Comparison of ENCODE assay signal across 8 mouse cellular contexts in genomic region chr10:103235707-103236459, GRCm38 (mm10). TPM values are rescaled to one million over a fixed set of nuclear protein-coding genes. Genes with fewer than 3 reads are reported as not detected.
DNase-seq lines count a peak whose midpoint lies in the region; ATAC-seq and TF ChIP-seq lines count a peak whose summit lies in the region.

TSS of gene Lrriq1 (minus strand) at chr10:103236322.

- peak; percentile 100 for ATAC-seq in midbrain, embryonic 11.5 days (ENCODE audit: low FRiP score)
- ATAC-seq in stomach, embryonic 14.5 days (ENCODE audit: insufficient number of reproducible peaks, insufficient read depth, low FRiP score, low read depth) = peak; percentile 93

- no peaks in the 10 kb centered on the region for H3K36me3 ChIP-seq in kidney, adult 2 months (ENCODE audit: control insufficient read depth, insufficient read depth, low read length)
- H3K36me3 ChIP-seq in midbrain, embryonic 11.5 days (ENCODE audit: control insufficient read depth, insufficient read depth, low read length) = no peaks in the 10 kb centered on the region
- no peaks in the 10 kb centered on the region for H3K36me3 ChIP-seq in stomach, embryonic 14.5 days (ENCODE audit: control insufficient read depth, insufficient read depth, low read length)

- H3K9me3 ChIP-seq in midbrain, embryonic 11.5 days (ENCODE audit: control insufficient read depth, low read length) = no peaks in the 10 kb centered on the region
- no peaks in the 10 kb centered on the region for H3K9me3 ChIP-seq in stomach, embryonic 14.5 days (ENCODE audit: control insufficient read depth, low read depth, low read length)

- no peak for TF ChIP-seq POLR2A in kidney, adult 2 months (IDR thresholded peaks at IDR 0.05; ENCODE audit: low read depth, low read length)

- DNase-seq in adrenal gland, adult (ENCODE audit: inconsistent age in 2 of 2, low spot score in 1 of 2) = peak; percentile 61 to 83
- DNase-seq in cerebellum, adult 9-11 months = peak; percentile 58
- DNase-seq in frontal cortex, postnatal 10 days (ENCODE audit: low spot score in 2 of 2) = peak; percentile 62 to 76
- DNase-seq in kidney, adult 2 months = peak; percentile 74
- peak; percentile 82 for DNase-seq in left cerebral cortex, postnatal 4 days
- peak; percentile 95 for DNase-seq in midbrain, embryonic 11.5 days (ENCODE audit: low spot score, missing footprints)
- DNase-seq in B cell, adult 2 months = no peak

- peak within 1 kb of the TSS; percentile 58 for H3K9ac ChIP-seq in midbrain, embryonic 11.5 days (ENCODE audit: low read length)
- no peak within 1 kb of the TSS; the same call in 1 of the 2 replicates for H3K9ac ChIP-seq in stomach, embryonic 14.5 days (replicated peaks; ENCODE audit: low read depth, low read length)

- no peak within 1 kb of the TSS for H3K27ac ChIP-seq in kidney, adult 2 months (ENCODE audit: insufficient read depth, low read depth, low read length)
- no peak within 1 kb of the TSS for H3K27ac ChIP-seq in midbrain, embryonic 11.5 days (ENCODE audit: low read depth, low read length)
- H3K27ac ChIP-seq in stomach, embryonic 14.5 days (ENCODE audit: low read length) = no peak within 1 kb of the TSS

- intact Hi-C loops in left cerebral cortex, postnatal 4 days (cut with DNase I) = no loop called here

- no peaks in the 10 kb centered on the region for H3K4me1 ChIP-seq in kidney, adult 2 months (ENCODE audit: control insufficient read depth, insufficient read depth, low read length)
- H3K4me1 ChIP-seq in midbrain, embryonic 11.5 days (ENCODE audit: control insufficient read depth, insufficient read depth, low read length) = 0 out of 2 replicates have a peak, but pooled peaks cover 2% of the 10 kb centered on the region
- H3K4me1 ChIP-seq in stomach, embryonic 14.5 days (ENCODE audit: control insufficient read depth, insufficient read depth, low read length) = no peaks in the 10 kb centered on the region

- no peaks in the 10 kb centered on the region for H3K27me3 ChIP-seq in kidney, adult 2 months (replicated peaks; ENCODE audit: control insufficient read depth, insufficient read depth, low read length)
- no peaks in the 10 kb centered on the region for H3K27me3 ChIP-seq in midbrain, embryonic 11.5 days (ENCODE audit: control insufficient read depth, insufficient read depth, low read length)
- H3K27me3 ChIP-seq in stomach, embryonic 14.5 days (ENCODE audit: control insufficient read depth, insufficient read depth, low read length) = no peaks in the 10 kb centered on the region

- WGBS in kidney, adult 2 months = 4% methylated on average over 25 of the region's 25 CpGs
- WGBS in midbrain, embryonic 11.5 days = 9% methylated on average over 25 of the region's 25 CpGs
- WGBS in stomach, embryonic 14.5 days = 6% methylated on average over 25 of the region's 25 CpGs

- H3K4me3 ChIP-seq in kidney, adult 2 months (ENCODE audit: insufficient read depth, low read depth, low read length) = peak within 1 kb of the TSS; percentile 50
- peak within 1 kb of the TSS; percentile 52 for H3K4me3 ChIP-seq in midbrain, embryonic 11.5 days (ENCODE audit: low read depth, low read length)
- peak within 1 kb of the TSS; percentile 40 for H3K4me3 ChIP-seq in stomach, embryonic 14.5 days (ENCODE audit: low read depth, low read length)

- H3K4me2 ChIP-seq in midbrain, embryonic 11.5 days = peak within 1 kb of the TSS; percentile 53
- peak within 1 kb of the TSS; percentile 71 for H3K4me2 ChIP-seq in stomach, embryonic 14.5 days (replicated peaks; ENCODE audit: low read depth, low read length)

- TF ChIP-seq CTCF in kidney, adult 2 months (conservative IDR thresholded peaks at IDR 0.05; ENCODE audit: insufficient read depth, insufficient read length, low read depth, low read length) = no peak

RNA-seq across cellular contexts. Expression of gene Lrriq1, which starts in this region (rescaled TPM):
- polyA plus RNA-seq in kidney, adult 2 months (2012; rRNA removed) = 0.41 and 1.3 TPM in 2 replicates
- 1 to 10 TPM; 2.8 to 3.2 TPM for total RNA-seq in left cerebral cortex, postnatal 4 days (2021)
- polyA plus RNA-seq in midbrain, embryonic 11.5 days (2014; fragmentation: Nextera tagmentation; extraction: Ambion mirVana) = 0.81 and 1.1 TPM in 2 replicates
- polyA plus RNA-seq in stomach, embryonic 14.5 days (2014; fragmentation: Nextera tagmentation; extraction: Ambion mirVana) = 0.45 and 1.1 TPM in 2 replicates

Comparison
In these comparisons a context has a peak if more than half of its experiments do, and no peak if none do; other contexts are left out.
1. DNase-seq: peak in adrenal gland, adult (2 of 2), cerebellum, adult 9-11 months (single experiment), frontal cortex, postnatal 10 days (2 of 2), kidney, adult 2 months (single experiment), left cerebral cortex, postnatal 4 days (single experiment) and midbrain, embryonic 11.5 days (single experiment); none in B cell, adult 2 months (0 of 2).
2. Peak in every context shown above with its lines, with median percentiles within 50 percentile points of each other: H3K4me3 ChIP-seq.